Mouse (Mus musculus): ENCODE measurements around the gene Dpysl4. TPM values are rescaled to one million over a fixed set of nuclear protein-coding genes. Genes with fewer than 3 reads are reported as not detected.

The Dpysl4 gene
- total RNA-seq (2015) (not detected in 2 replicates), total RNA-seq (2017) (not detected in 2 replicates)

DNA sequence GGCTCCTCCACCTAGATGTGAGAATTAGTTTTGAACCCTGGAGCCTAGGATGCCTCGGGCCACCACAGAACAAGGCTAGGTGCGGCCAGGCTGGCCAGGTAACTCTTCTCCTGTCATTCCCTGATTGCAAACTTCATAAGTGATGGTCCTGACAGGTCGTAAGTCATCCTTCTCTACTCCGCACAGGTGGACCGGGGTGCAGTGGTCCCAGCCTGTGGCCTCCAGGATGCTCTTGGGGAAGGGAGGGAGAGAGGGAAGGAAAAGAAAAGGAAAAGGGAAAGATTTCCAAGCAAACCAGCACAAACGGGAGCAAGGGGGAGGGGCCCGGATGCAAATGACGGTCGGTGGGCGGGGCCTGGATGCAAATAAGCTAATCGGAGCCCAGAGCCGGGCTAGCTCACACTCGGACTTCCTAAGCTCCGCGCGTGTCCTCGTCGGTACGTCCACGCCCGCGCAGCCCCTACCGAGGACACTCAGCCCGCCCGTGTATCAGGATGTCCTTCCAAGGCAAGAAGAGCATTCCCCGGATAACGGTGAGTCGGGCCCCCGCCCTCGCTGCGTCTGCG, at the start of gene Dpysl4:
Gene Dpysl4 (plus strand): TSS at position 373 of the 566 bp plus-strand sequence.
- ATAC-seq (ENCODE audit: poor library complexity, severe bottlenecking): no peak

DNA sequence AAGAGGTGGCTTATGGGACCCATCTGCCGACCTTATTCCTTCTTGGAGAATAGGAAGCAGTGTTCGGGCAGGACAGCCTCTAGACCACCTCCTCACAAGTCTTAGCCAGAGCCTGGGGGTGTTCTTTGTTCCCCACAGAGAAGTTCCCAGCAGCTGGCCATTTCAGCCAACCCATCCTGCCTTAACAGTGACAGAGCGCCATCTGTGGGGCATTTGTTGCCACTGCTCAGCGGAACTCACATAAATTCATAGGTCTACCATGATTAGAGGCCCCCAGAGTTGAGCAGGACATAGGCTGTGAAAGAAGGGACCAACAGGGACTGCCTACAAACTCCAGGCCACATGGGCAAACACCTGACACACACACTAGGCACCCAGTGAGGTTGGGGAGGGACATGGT, 22.4 kb upstream of the Dpysl4 start:
- ATAC-seq (ENCODE audit: poor library complexity, severe bottlenecking): peak; percentile 66; the same call in 1 of the 2 replicates

DNA sequence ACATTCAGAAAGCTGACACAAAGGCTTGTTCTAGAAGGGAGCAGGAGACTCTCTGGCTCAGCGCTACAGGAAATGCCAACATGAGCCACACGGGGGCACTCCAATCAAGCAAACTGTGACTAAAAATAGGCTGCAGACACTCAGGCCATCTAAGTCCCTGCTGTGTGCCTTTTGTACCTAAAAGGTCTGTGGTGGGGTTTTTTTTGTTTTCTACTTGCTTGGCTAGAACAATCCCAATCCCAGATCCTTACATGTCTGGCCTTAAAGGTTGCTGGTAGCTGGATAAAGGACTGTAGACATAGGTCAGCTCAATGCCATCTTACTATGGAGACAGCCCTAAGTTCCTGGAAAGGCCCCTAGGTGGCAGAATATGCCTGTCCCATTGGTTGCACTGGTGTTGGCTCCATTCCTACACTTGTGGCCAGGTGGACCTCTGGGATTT, 17.6 kb upstream of the Dpysl4 start:
- ATAC-seq (ENCODE audit: poor library complexity, severe bottlenecking): peak; percentile 83

DNA sequence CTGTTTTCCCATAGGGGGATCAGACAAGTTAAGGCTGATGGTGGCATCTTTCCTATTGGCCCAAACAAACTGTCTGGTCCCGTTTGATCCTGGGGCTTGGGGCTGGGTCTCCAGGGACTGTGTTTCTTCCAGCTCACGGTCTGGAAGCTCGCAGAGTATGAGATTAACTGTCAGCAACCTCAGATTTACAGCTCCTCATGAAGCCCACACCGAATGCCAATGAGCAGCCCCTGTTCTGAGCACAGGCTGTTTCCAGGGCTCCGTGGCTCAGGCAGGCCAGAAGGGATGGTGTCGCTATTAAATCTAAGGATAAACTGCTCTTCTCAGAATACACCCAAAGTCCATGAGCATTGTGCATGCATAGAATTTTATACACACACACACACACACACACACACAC, 11.6 kb upstream of the Dpysl4 start:
- no peak for ATAC-seq (ENCODE audit: poor library complexity, severe bottlenecking)

DNA sequence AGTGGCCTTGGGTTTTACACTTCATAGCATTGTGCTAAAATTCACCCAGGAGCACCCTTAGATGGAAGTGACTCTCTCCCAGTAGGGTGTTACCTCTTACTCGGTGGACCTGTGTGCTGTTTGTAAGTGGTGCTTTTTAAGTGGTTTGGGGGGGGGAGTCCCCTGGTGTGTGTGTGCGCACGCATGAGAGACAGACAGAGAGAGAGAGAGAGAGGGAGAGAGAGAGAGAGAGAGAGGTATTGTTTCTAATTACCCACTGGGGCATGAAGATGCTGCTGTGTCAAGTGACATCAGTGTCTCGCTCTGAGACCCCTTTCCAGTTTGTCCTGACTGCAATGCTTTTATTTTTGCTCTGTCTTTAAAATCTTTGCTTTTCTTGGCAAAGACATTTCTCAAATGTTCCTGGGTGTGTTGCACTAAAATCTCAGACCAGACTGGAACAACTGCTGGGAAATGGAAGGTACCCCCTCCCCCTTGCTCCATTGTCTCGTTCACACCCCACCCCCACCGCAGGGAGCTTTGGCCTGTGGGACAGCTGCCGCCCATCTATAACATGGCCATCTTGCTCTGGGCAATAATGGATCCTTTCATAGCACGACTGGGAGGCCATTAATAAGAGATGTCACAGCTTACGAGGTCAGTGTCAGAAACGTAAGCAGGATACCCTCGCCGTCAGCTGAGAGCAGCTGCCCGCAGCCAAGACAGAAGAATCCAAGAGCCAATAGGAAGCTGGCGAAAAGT, 10.6 kb upstream of the Dpysl4 start:
- no peak for ATAC-seq (ENCODE audit: poor library complexity, severe bottlenecking)

DNA sequence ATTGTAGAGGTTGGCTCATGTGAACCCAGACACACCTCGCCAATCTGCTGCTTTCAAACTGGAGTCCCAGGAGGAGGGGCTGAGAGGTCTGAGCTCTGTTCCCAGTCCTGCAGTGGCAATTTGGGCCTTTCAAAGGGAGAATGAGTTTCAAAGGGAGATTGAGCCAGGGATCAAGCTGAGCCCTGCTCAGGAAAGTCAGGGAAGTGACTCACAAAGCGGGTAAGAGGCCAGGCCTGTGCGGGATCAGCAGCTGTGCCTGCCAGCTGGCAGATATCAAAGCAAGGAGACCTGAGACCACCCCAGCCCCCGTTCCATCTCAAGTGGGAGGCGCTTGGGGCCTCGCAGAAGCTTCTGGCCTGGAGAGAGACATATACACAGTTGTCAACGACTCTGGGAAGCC, 8.5 kb upstream of the Dpysl4 start:
- no peak for ATAC-seq (ENCODE audit: poor library complexity, severe bottlenecking)

DNA sequence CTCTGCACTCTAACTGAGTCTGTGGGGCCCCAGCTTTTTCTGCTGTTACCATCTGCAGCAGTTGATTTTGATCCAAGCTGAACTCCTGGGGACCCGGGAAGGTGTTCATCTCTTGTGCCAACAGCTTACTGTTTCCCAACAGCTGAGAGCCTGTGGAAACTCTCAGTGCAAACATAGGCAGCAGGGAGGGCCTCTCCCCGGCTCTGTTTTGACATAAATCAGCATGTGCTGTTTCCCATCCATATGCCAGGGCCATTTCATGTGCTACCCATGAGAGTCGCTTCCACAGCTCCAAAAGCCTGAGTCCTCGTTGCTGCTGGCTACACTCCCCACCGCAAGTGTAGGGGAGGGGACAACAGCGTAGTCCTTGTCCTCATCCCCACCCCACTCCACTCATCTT, 7.6 kb upstream of the Dpysl4 start:
- ATAC-seq (ENCODE audit: poor library complexity, severe bottlenecking): no peak

DNA sequence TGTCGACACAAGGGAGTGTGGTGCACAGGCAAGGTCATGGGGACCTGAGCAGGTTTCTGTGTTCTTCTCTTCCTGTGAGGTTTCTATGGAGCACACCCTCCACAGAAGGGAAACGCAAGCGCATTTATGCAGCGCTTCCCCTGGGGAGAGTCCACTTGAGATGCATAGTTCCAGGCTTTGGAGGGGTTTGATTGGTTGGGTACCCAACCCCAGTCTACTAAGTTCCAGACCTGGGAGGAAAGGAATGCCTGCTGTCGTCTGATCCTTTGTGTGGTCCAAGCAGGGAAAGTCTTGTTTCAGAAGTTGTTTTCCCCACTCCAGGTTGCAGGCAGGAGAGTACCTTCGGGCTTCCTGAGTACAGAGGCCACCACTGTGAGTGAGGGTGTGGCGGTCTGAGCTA, 6.7 kb upstream of the Dpysl4 start:
- no peak for ATAC-seq (ENCODE audit: poor library complexity, severe bottlenecking)

DNA sequence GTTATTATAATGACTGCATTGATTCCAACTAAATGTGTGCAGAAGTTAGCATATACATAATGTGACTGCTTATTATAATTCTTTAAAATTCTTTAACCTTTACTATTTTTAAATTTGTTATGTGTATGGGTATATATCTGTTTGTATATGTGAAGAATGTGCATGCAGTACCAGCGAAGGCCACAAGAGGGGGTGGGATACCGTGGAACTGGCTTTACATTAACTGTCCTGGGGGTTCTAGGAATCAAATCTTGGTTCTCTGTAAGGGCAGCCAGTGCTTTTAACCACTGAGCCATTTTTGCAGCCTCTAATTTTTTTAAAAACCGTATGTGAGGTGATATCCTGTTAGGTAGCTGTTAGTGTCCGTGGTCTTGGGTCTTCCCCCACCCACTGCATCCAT, 5.1 kb upstream of the Dpysl4 start:
- no peak for ATAC-seq (ENCODE audit: poor library complexity, severe bottlenecking)

DNA sequence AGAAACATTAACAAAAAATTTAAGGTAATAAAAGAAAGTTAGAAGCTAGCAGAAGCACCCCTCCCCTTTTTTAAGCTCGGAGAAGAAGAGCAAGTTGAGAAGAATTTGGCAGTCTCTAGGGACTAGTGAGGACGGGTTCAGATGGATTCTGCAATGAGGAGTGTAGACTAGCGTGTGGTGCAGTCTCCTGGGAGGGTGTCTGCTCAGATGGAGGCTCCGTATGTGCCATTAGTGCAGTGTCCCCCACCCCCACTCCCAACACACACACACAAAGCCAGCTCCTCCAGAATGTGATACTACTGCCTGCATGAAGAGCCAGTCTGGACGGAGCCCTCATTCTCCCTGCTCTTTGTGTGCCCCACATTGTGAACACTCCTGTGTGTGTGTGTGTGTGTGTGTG, 4.6 kb upstream of the Dpysl4 start:
- ATAC-seq (ENCODE audit: poor library complexity, severe bottlenecking): no peak

DNA sequence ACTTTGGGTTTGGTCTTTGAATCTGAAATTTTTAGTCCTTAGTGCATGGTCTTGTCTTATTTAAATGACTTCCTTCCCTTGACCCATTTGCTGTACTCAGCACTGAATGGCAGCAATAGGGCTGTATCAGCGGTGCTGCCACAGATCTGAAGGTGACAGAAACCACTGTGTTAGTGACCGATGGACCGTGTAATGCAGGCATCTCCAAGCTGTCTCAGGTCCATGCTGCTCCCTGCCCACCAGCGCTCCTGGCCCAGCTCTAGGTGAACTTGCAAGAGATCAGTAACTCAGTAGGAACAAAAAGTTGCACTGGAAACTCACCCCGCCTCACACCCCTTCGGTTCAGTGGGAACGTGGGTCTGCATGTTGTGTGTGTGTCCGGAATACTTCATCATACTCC, 3.5 kb upstream of the Dpysl4 start:
- no peak for ATAC-seq (ENCODE audit: poor library complexity, severe bottlenecking)

DNA sequence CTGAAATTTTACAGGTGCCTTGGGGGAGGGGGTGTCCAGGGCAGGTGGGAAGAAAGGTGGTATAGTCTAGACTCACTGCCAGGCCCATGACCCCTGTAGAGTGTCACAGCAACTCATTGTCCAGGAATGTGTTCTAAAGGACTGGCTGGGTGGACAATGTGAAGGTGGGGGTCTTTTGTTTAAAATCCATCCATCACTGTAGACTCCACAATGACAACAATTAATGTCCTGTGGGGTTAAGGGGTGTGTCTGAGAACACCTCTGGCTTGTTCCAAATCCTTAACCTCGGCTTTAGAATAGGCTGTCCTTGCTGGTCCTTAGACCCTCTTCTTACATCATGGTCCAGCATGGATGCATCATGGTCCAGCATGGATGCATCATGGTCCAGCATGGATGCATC, 1.5 kb upstream of the Dpysl4 start:
- ATAC-seq (ENCODE audit: poor library complexity, severe bottlenecking): no peak

DNA sequence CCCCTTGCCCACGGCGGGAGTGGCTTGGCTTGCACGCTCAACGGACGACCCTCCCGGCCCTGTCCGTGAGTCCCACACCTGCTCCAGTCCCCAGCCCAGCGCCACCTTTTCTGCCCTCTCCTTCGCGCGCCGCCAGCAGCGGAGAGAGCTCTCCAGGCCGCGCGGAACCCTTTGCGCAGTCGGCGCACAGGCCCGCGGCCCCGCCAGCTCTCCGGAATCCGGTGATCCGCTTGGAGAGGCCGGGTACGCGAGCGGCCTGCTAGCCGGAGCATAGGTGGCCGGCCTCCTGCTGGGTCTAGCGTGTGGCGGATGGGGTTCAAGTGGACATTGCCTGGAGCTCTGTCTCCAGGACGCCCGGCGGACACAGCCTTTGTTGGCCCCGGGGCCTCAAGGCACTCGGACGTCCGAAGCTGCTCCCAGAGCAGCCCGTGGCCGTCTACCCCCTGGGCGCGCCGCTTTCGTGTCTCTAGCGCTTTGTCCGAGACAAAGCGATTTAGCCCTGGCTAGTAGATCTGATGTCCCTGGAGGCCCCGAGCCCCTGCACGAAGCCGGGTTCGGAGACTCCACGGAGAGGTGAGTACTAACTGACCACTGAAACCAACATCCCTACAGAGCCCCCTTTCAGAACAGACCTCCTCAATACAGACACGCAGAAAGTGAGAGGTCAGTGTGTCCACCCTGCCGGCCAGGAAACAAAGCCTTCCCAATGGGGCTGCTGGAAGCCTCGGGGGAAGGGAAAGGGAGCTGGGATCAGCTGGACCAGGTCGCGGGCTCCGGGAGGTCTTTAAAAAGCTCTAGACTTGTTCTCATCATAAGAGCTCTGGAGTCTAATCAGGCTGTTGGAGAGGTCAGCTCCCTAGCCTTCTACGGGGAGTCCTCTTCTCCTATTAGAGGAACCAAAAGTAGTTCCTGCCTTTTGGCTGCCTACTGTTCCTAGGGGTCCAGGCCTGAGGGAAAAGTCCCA, 676 bp downstream of the Dpysl4 start:
- no peak for ATAC-seq (ENCODE audit: poor library complexity, severe bottlenecking)

DNA sequence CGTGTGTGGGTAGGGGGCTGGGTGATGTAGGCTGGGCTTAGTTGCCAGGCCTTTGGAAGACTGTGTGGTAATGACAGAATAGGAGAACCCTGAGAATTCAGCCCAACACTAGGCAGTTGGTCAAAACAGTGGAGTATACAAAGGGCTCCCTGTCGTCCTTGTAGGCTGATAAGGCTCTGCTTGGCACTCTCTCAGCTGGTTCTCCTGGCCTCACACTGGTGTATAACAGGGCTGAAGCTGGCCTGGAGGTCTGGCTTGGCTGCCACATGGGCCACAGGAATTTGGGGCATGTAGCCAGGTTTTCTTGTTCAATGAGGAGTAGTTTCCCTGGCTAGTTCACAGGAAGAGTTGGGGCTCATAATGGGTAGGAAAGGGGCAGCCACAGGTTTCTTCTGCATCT, 2.0 kb downstream of the Dpysl4 start:
- ATAC-seq (ENCODE audit: poor library complexity, severe bottlenecking): no peak

DNA sequence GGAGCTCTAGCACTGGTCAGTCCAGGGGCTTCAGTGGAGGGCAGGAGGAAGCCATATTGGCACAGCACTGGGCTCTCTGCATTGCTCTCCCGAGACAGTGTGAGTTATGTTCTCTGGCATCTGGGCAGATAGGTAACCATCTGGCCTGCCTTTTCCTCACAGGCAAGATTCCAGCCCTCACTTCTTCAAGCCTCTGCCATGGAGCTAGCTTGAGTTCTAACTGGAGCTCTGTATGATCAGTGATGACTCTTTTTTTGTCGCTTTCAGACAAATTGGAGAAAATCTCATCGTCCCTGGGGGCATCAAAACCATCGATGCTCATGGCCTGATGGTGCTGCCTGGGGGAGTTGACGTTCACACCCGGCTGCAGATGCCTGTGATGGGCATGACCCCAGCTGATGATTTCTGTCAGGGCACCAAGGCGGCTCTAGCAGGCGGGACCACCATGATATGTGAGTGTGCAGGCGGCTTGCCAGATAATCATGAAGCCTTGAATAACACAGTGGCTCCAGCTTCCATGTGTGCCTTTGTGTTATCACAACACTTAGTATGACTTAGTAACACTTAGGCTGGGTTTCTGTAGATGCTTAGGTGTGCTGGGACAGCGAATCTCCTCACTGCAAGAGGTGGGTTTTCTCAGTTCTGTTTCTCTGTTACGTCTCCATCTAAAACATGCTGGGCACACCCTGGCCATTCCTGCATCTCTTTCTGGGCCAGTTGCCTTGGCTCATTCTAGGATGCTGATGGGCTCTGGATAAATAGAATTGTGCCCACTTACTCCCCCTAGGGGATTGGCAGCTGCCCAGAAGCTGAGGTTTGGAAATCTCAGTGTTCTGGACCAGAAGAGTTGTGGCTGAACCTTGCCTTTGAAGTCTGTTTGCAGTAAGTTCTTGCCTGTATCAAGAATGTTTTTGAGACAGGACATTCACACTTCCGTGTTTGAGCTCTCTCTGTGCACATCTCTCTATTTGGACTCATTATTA, 4.4 kb downstream of the Dpysl4 start:
- no peak for ATAC-seq (ENCODE audit: poor library complexity, severe bottlenecking)

DNA sequence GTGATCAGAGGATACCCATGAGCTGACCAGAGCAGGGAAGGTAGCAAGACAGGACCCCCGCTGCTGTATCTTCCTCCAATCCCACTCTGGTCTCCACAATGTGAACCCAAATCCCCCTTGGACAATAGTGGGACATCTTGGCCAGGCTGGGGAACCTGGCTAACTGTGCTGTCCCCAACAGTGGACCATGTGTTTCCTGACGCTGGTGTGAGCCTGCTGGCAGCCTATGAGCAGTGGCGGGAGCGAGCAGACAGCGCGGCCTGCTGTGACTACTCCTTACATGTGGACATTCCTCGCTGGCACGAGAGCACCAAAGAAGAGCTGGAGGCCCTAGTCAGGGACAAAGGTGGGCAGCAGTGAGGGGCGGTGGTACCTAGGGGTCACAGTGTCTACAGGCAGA, 5.9 kb downstream of the Dpysl4 start:
- no peak for ATAC-seq (ENCODE audit: poor library complexity, severe bottlenecking)

DNA sequence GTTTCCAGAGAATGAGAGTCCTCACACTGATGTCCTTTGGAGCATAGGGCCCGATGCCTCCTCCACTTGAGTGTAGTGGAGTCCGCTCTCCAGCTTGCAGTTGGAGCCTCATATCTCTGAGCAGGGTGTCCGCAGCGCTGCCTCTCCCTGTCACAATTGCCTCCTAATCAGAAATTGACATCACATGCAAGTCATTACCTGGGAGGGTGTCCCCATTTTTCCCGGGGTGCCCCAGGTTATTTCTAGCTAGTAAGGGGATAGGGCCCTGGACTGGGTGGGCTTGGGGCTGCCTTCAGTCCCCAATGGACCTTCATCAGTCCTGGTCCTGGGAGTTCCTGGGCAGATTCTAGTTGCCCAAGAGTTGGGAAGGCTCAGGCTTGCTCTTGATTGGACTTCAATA, 6.9 kb downstream of the Dpysl4 start:
- ATAC-seq (ENCODE audit: poor library complexity, severe bottlenecking): no peak

DNA sequence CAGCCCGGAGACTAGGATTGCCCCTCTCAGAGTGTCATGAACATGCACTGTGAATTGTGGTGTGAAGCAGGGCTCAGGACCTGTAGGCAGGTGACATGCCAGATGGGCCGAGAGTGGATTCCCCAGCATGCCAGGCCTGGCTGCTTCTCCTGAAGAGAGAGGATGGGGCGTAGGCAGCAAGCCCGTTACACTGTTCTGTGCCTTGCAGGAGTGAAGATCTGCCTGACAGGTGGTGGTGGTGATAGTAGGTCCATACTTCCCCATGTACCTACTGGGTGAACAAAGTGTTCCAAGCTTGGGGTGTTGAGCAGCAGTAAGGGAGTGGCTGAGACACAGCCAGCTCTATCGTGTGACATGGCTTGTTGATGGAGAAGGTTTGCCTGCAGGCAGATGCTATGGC, 7.3 kb downstream of the Dpysl4 start:
- no peak for ATAC-seq (ENCODE audit: poor library complexity, severe bottlenecking)

DNA sequence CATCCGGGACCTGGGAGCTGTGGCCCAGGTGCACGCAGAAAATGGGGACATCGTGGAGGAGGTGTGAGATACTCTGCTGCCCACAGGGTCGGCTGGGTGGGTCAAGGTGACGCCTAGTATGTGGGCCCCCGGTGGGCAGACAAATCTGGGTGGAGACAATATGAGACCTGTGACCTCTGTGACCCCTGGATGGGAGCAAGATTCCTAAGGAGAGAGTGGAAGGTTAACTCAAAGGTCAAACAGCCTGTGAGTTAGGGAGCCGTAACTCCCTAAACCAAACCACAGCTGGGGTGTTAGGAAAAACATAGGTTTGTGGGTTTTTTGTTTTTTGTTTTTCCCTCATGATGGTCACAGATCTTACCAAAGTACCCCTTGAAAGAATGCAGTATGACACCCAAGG, 8.0 kb downstream of the Dpysl4 start:
- ATAC-seq (ENCODE audit: poor library complexity, severe bottlenecking): no peak

DNA sequence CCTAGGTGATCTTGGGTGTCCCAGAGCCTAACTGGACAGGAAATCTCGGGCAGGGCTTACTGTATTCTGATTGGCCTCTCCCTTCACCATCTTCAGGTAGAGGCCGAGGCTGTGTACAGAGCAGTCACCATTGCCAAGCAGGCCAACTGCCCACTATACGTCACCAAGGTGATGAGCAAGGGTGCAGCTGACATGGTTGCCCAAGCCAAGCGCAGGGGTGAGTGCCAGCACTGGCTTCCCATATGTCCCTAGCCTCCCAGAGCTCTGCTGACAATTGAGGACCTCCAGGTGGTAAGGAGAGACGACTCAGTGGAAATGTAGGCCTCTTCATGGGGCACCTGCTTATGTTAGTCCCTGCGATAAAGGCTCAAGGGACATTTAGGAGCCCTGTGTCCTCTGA, 9.0 kb downstream of the Dpysl4 start:
- ATAC-seq (ENCODE audit: poor library complexity, severe bottlenecking): no peak
